Mouse (Mus musculus) ES-E14 (cell line): ENCODE data around the gene Klhdc4. TPM values are rescaled to one million over a fixed set of nuclear protein-coding genes. Genes with fewer than 3 reads are reported as not detected.

Source experiments
- DNase-seq: peaks from one replicate; pipeline ENCODE4 v3.0.0-alpha.2; 2013; ENCODE audit warnings: low read depth, low spot score
- H3K27ac ChIP-seq: 2 replicates; pipeline ENCODE4 v1.5.1; 2012; ENCODE audit warnings: low read depth, mild to moderate bottlenecking, low read length, moderate library complexity, mixed read lengths; ENCODE audit not compliant: poor library complexity, insufficient read depth, severe bottlenecking
- H3K36me3 ChIP-seq: 2 replicates; pipeline ENCODE4 v1.6.1; 2012; ENCODE audit warnings: mild to moderate bottlenecking, low read length, moderate library complexity, mixed read lengths; ENCODE audit not compliant: control insufficient read depth, poor library complexity, insufficient read depth, severe bottlenecking
- H3K4me1 ChIP-seq, 2 experiments: fragments of 150-350 bp in 1 of 2; sonication (generic) in 1 of 2; 2 replicates each; pipeline ENCODE4 v1.6.1; 2012; ENCODE audit warnings: low read length in 2 of 2, mild to moderate bottlenecking in 1 of 2, mixed read lengths in 1 of 2; ENCODE audit not compliant: control insufficient read depth in 2 of 2, insufficient read depth in 2 of 2, poor library complexity in 1 of 2
- H3K4me3 ChIP-seq, 2 experiments: fragments of 150-350 bp in 1 of 2; sonication (generic) in 1 of 2; 2 replicates each; pipeline ENCODE4 v1.5.1; 2012; ENCODE audit warnings: low read length in 2 of 2, low read depth in 1 of 2, mild to moderate bottlenecking in 1 of 2, mixed read lengths in 1 of 2; ENCODE audit not compliant: insufficient read depth in 1 of 2, poor library complexity in 1 of 2, severe bottlenecking in 1 of 2
- H3K9ac ChIP-seq: 2 replicates; pipeline ENCODE4 v1.6.1; 2012; ENCODE audit warnings: low read depth, mild to moderate bottlenecking, low read length, mixed read lengths; ENCODE audit not compliant: poor library complexity, insufficient read depth, severe bottlenecking
- H3K9me3 ChIP-seq: fragments of 150-350 bp; sonication (generic); 2 replicates; pipeline ENCODE4 v1.6.1; 2012; ENCODE audit warnings: low read depth, mild to moderate bottlenecking, low read length; ENCODE audit not compliant: control insufficient read depth, insufficient read depth
- CHD2 ChIP-seq: IDR thresholded peaks from 2 replicates; pipeline ENCODE4 v1.6.1; 2014; ENCODE audit warnings: mild to moderate bottlenecking, low read depth, low read length, inconsistent platforms
- HCFC1 ChIP-seq: IDR thresholded peaks from 2 replicates; pipeline ENCODE4 v1.6.1; 2012; ENCODE audit warnings: low read length, inconsistent platforms, borderline replicate concordance; ENCODE audit not compliant: insufficient read depth
- MAFK ChIP-seq: IDR thresholded peaks from 2 replicates; pipeline ENCODE4 v1.6.1; 2014; ENCODE audit warnings: mild to moderate bottlenecking, low read depth, low read length, inconsistent platforms; ENCODE audit not compliant: insufficient read depth
- ZC3H11A ChIP-seq: IDR thresholded peaks from 2 replicates; pipeline ENCODE4 v1.6.1; 2012; ENCODE audit warnings: low read depth, mild to moderate bottlenecking, inconsistent platforms, low read length, borderline replicate concordance
- ZNF384 ChIP-seq: IDR thresholded peaks from 2 replicates; pipeline ENCODE4 v1.6.1; 2012; ENCODE audit warnings: low read depth, low read length, inconsistent platforms
- in situ Hi-C, 2 experiments: fragments of 600-800 bp; cut with MboI; formaldehyde crosslinking; loops; one replicate each; pipeline ENCODE4 v1.15.1; 2025; ENCODE audit warnings: low sequenced_read_pairs in 2 of 2, inconsistent platforms in 1 of 2; ENCODE audit not compliant: unreplicated experiment in 2 of 2
- total RNA-seq: library from RNA; depleted of rRNA; stranded (reverse); fragments of 300-350 nt; gene quantifications from 2 replicates; pipeline ENCODE4 v1.2.3, GENCODE M21; 2012

The Klhdc4 gene
- total RNA-seq, 1 experiment, result 65.9 TPM

- no peak overlapping the region for H3K9ac ChIP-seq
- peaks cover 8 to 22% of the 10 kb centered on the region in 2 experiments; a peak in 3 of 4 replicates for H3K4me1 ChIP-seq
- no peaks in the 10 kb centered on the region for H3K9me3 ChIP-seq
- H3K27ac ChIP-seq, result no peak overlapping the region
- no peak for DNase-seq
- no peak for TF ChIP-seq HCFC1
- no peaks in the 10 kb centered on the region; the same call in 1 of the 2 replicates for H3K36me3 ChIP-seq
- in situ Hi-C loops, result no loop called here
- no peak overlapping the region for H3K4me3 ChIP-seq
Observed at GRCm38 (mm10) chr8:121875045-121875444, 45.7 kb upstream of the Klhdc4 start.

DNA sequence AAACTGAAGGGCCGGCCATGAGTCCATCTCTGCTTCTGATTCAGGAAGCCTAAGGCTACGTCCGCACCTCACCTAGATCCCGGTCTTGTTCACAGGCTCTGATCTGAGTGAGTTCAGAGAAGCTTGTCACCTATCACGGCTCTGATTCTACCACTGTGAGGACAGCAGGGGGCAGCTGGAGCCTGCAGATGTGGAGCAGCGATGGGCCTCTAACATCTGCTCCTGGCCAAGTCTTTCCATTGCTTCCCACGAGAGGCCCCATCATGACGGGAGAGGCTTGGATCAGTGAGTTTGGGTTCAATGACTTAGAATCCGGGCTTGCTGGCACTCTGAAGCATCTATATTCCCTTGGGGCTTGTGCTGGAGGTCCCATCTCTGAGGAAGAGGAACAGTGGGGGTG is 44.7 kb upstream of the Klhdc4 start:
- DNase-seq, result no peak
- no peak for TF ChIP-seq CHD2
- 0 out of 2 replicates have a peak, but pooled peaks have one; percentile 20 for TF ChIP-seq ZC3H11A
- Histone ChIP-seq H3K9me3 (no peaks in the 10 kb centered on the region), H3K9ac (no peak overlapping the region), H3K36me3 (no peaks in the 10 kb centered on the region), H3K4me1 (peaks cover 8 to 16% of the 10 kb centered on the region in 2 experiments; a peak in 3 of 4 replicates), H3K4me3 (no peak overlapping the region), H3K27ac (no peak overlapping the region)
- in situ Hi-C loops, result no loop called here

- no peak overlapping the region for H3K27ac ChIP-seq
- no peak for DNase-seq
- H3K9ac ChIP-seq, result no peak overlapping the region
- in situ Hi-C loops, result no loop called here
- H3K4me1 ChIP-seq, result peaks cover 8 to 20% of the 10 kb centered on the region in 2 experiments; a peak in 3 of 4 replicates
- no peak for TF ChIP-seq ZC3H11A
- TF ChIP-seq MAFK, result no peak
- TF ChIP-seq ZNF384, result no peak
- TF ChIP-seq CHD2, result no peak
- no peak for TF ChIP-seq HCFC1
- no peaks in the 10 kb centered on the region for H3K36me3 ChIP-seq
- H3K4me3 ChIP-seq, result no peak overlapping the region
- H3K9me3 ChIP-seq, result no peaks in the 10 kb centered on the region
Observed at GRCm38 (mm10) chr8:121871833-121872440, 42.6 kb upstream of the Klhdc4 start.

- Histone ChIP-seq H3K36me3 (no peaks in the 10 kb centered on the region), H3K27ac (no peak overlapping the region), H3K4me3 (no peak overlapping the region), H3K9ac (no peak overlapping the region), H3K4me1 (peaks cover 6 to 17% of the 10 kb centered on the region in 2 experiments; a peak in 3 of 4 replicates), H3K9me3 (no peaks in the 10 kb centered on the region)
- TF ChIP-seq CHD2, result no peak
- TF ChIP-seq HCFC1, result no peak
- in situ Hi-C loops, result no loop called here
- no peak for DNase-seq
Observed at GRCm38 (mm10) chr8:121870190-121870589, 40.8 kb upstream of the Klhdc4 start.

GRCm38 (mm10) chr8:121868896-121869295 is 39.5 kb upstream of the Klhdc4 start:
- Histone ChIP-seq H3K9me3 (no peaks in the 10 kb centered on the region), H3K4me3 (no peak overlapping the region), H3K27ac (no peak overlapping the region), H3K36me3 (no peaks in the 10 kb centered on the region), H3K9ac (no peak overlapping the region), H3K4me1 (peaks cover 0 to 12% of the 10 kb centered on the region in 2 experiments; a peak in 1 of 4 replicates)
- DNase-seq, result no peak
- in situ Hi-C loops, result no loop called here
- TF ChIP-seq MAFK (no peak), ZNF384 (no peak), CHD2 (no peak), ZC3H11A (no peak), HCFC1 (no peak)
